Mouse (Mus musculus) stomach, postnatal 0 days (tissue): ENCODE measurements around the gene Ripk1.

Experiments
- CTCF ChIP-seq: IDR thresholded peaks from 2 replicates; pipeline ENCODE4 v1.5.1; 2016; ENCODE audit warnings: antibody characterized with exemption, low read depth, mild to moderate bottlenecking, moderate library complexity
- EP300 ChIP-seq: optimal IDR thresholded peaks from 2 replicates; pipeline ENCODE3; 2016; ENCODE audit warnings: antibody characterized with exemption

- TF ChIP-seq CTCF (no peak), EP300 (no peak)
Observed at GRCm38 (mm10) chr13:33966025-33966412, 36.1 kb upstream of the Ripk1 start.
